In the genomic region with DNA sequence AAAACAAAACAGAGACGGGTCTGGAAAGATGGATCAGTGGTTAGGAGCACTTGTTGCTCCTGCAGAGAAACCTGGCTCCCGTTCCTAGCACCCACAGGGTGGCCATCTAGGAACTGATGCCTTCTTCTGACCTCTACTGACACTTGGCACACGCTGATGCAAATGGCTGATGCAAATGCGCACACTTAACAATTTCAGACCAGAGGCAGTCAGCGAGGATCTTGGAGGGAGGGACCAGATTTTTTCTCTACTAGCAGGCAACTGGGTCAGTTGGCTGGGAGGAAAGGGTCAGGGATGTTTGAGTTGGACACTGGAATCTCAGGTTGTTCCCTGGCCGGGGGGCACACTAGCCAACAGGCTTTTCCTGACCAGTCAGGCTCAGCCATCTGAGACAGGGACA, we compare ENCODE assay signal across 8 mouse cellular contexts. TPM values are rescaled to one million over a fixed set of nuclear protein-coding genes. Genes with fewer than 3 reads are reported as not detected.
A peak's percentile ranks its signal among the peaks of the same experiment; 100 is the strongest.
DNase-seq lines count a peak whose midpoint lies in the region; ATAC-seq and TF ChIP-seq lines count a peak whose summit lies in the region.

TSS of gene Chchd10 (plus strand) at position 240 of the 400 bp plus-strand sequence.

- POLR2A ChIA-PET in Patski (lab: Charles Lee), result interaction anchor here (1.1 to 4.2 kb wide), 3 partner anchors 12 to 23 kb away, joined by 4 to 29 read pairs (median 6); partner anchors contain the start of gene Smarcb1

- TF ChIP-seq POLR2A in kidney, adult 2 months (IDR thresholded peaks at IDR 0.05; ENCODE audit: low read depth, low read length), result no peak

- H3K27ac ChIP-seq in kidney, adult 2 months (ENCODE audit: insufficient read depth, low read depth, low read length), result 0 out of 2 replicates have a peak within 1 kb of the TSS, but pooled peaks have one; percentile 3
- no peak within 1 kb of the TSS for H3K27ac ChIP-seq in forebrain, embryonic 14.5 days (ENCODE audit: low read depth, low read length)
- H3K27ac ChIP-seq in hindbrain, embryonic 10.5 days, result peak within 1 kb of the TSS; percentile 91
- no peak within 1 kb of the TSS for H3K27ac ChIP-seq in liver, embryonic 12.5 days

- in situ Hi-C loops in Patski (cut with MboI; ENCODE audit: low pct_unique_long_range_greater_than_20kb), result no loop called here

- peaks cover 14% of the 10 kb centered on the region for H3K4me1 ChIP-seq in kidney, adult 2 months (ENCODE audit: control insufficient read depth, insufficient read depth, low read length)
- H3K4me1 ChIP-seq in forebrain, embryonic 14.5 days (ENCODE audit: control insufficient read depth, insufficient read depth, low read length), result peaks cover 21% of the 10 kb centered on the region
- peaks cover 56% of the 10 kb centered on the region for H3K4me1 ChIP-seq in hindbrain, embryonic 10.5 days (replicated peaks)
- H3K4me1 ChIP-seq in liver, embryonic 12.5 days, result peaks cover 57% of the 10 kb centered on the region

- no peaks in the 10 kb centered on the region for H3K9me3 ChIP-seq in forebrain, embryonic 14.5 days (replicated peaks; ENCODE audit: control insufficient read depth, low read length)
- no peaks in the 10 kb centered on the region for H3K9me3 ChIP-seq in hindbrain, embryonic 10.5 days
- no peaks in the 10 kb centered on the region for H3K9me3 ChIP-seq in liver, embryonic 12.5 days (replicated peaks)

- H3K36me3 ChIP-seq in kidney, adult 2 months (ENCODE audit: control insufficient read depth, insufficient read depth, low read length), result no peaks in the 10 kb centered on the region
- H3K36me3 ChIP-seq in forebrain, embryonic 14.5 days (ENCODE audit: control insufficient read depth, insufficient read depth, low read length), result no peaks in the 10 kb centered on the region
- 0 out of 2 replicates have a peak, but pooled peaks cover 2% of the 10 kb centered on the region for H3K36me3 ChIP-seq in hindbrain, embryonic 10.5 days
- peaks cover 13% of the 10 kb centered on the region for H3K36me3 ChIP-seq in liver, embryonic 12.5 days

- peak within 1 kb of the TSS; percentile 68 for H3K4me2 ChIP-seq in forebrain, embryonic 14.5 days (ENCODE audit: low read length)
- peak within 1 kb of the TSS; percentile 85 for H3K4me2 ChIP-seq in liver, embryonic 12.5 days

- no peaks in the 10 kb centered on the region for H3K27me3 ChIP-seq in kidney, adult 2 months (replicated peaks; ENCODE audit: control insufficient read depth, insufficient read depth, low read length)
- H3K27me3 ChIP-seq in Patski, result no peaks in the 10 kb centered on the region
- peaks cover 26% of the 10 kb centered on the region for H3K27me3 ChIP-seq in forebrain, embryonic 14.5 days (replicated peaks; ENCODE audit: control insufficient read depth, insufficient read depth, low read length)
- peaks cover 91% of the 10 kb centered on the region for H3K27me3 ChIP-seq in hindbrain, embryonic 10.5 days (ENCODE audit: insufficient read depth, poor library complexity, severe bottlenecking)
- peaks cover 64% of the 10 kb centered on the region for H3K27me3 ChIP-seq in liver, embryonic 12.5 days (replicated peaks)

- H3K4me3 ChIP-seq in kidney, adult 2 months (ENCODE audit: insufficient read depth, low read depth, low read length), result peak within 1 kb of the TSS; percentile 62
- peak within 1 kb of the TSS; percentile 38 for H3K4me3 ChIP-seq in forebrain, embryonic 14.5 days (ENCODE audit: low read depth, low read length)
- peak within 1 kb of the TSS; percentile 70 for H3K4me3 ChIP-seq in hindbrain, embryonic 10.5 days
- peak within 1 kb of the TSS; percentile 57 for H3K4me3 ChIP-seq in liver, embryonic 12.5 days

- 35% methylated on average over 6 of the region's 6 CpGs for WGBS in kidney, adult 2 months
- 28% methylated on average over 6 of the region's 6 CpGs for WGBS in forebrain, embryonic 14.5 days
- 21% methylated on average over 6 of the region's 6 CpGs for WGBS in hindbrain, embryonic 10.5 days
- 36% methylated on average over 6 of the region's 6 CpGs for WGBS in liver, embryonic 12.5 days (ENCODE audit: insufficient replicate concordance)

- TF ChIP-seq CTCF in kidney, adult 2 months (conservative IDR thresholded peaks at IDR 0.05; ENCODE audit: insufficient read depth, insufficient read length, low read depth, low read length), result no peak
- no peak for TF ChIP-seq CTCF in Patski (IDR thresholded peaks at IDR 0.05)

- peak within 1 kb of the TSS; percentile 67 for H3K9ac ChIP-seq in forebrain, embryonic 14.5 days (ENCODE audit: low read length)
- peak within 1 kb of the TSS; percentile 65 for H3K9ac ChIP-seq in liver, embryonic 12.5 days

- CTCF ChIA-PET in Patski (lab: Charles Lee), result interaction anchor here (1.7 kb wide), 1 partner anchor 9 kb away, joined by 5 read pairs; no protein-coding TSS in a partner anchor

- no peak for ATAC-seq in Patski
- ATAC-seq in forebrain, embryonic 14.5 days, result no peak
- no peak for ATAC-seq in liver, embryonic 12.5 days

- DNase-seq in kidney, adult 2 months, result no peak
- DNase-seq in kidney, postnatal 25 days, result no peak
- no peak for DNase-seq in Patski (ENCODE audit: low read depth, low spot score)
- no peak for DNase-seq in forebrain, embryonic 14.5 days (ENCODE audit: low spot score)
- no peak for DNase-seq in hindbrain, embryonic 10.5 days (ENCODE audit: low spot score)
- no peak for DNase-seq in embryo, embryonic 9.5 days (ENCODE audit: extremely low spot score)
- no peak for DNase-seq in right cerebral cortex, postnatal 25 days

RNA-seq across cellular contexts. Expression of gene Chchd10, which starts in this region (rescaled TPM):
- 1,587 and 1,621 TPM in 2 replicates for polyA plus RNA-seq in kidney, adult 2 months (2012; rRNA removed)
- polyA plus RNA-seq in Patski (2021), result 362 TPM
- 32.7 TPM in 2 replicates for polyA plus RNA-seq in forebrain, embryonic 14.5 days (2014; fragmentation: Nextera tagmentation; extraction: Ambion mirVana)
- 9.3 and 13.1 TPM in 2 replicates for polyA plus RNA-seq in hindbrain, embryonic 10.5 days (2016; fragmentation: Nextera tagmentation; extraction: Ambion mirVana)
- polyA plus RNA-seq in liver, embryonic 12.5 days (2016; fragmentation: Nextera tagmentation; extraction: Ambion mirVana), result 101 and 103 TPM in 2 replicates

Comparison
In these comparisons a context has a peak if more than half of its experiments do, and no peak if none do; other contexts are left out.
1. H3K27ac ChIP-seq: peak in kidney, adult 2 months (single experiment) and hindbrain, embryonic 10.5 days (single experiment); none in forebrain, embryonic 14.5 days (single experiment) and liver, embryonic 12.5 days (single experiment).
2. Peak in every context shown above with its lines, with median percentiles within 50 percentile points of each other: H3K4me3 ChIP-seq.